Mouse (Mus musculus) left cerebral cortex, adult 2 months (tissue): ENCODE data around the gene Olfr701. TPM values are rescaled to one million over a fixed set of nuclear protein-coding genes. Genes with fewer than 3 reads are reported as not detected.

ENCODE experiments used
- DNase-seq, 2 experiments: peaks; one replicate each; pipeline ENCODE4 v3.0.0; 2021 to 2022; ENCODE audit warnings: low spot score in 2 of 2, mixed read lengths in 1 of 2; ENCODE audit errors: extremely low spot score in 1 of 2
- H3K27ac ChIP-seq: fragments of 200-600 bp; 2 replicates; pipeline ENCODE4 v1.8.1; 2022
- H3K4me3 ChIP-seq: fragments of 200-600 bp; 2 replicates; pipeline ENCODE4 v1.8.1; 2022
- CTCF ChIP-seq: fragments of 200-600 bp; IDR thresholded peaks from 2 replicates; pipeline ENCODE4 v1.8.1; 2022; ENCODE audit warnings: antibody characterized with exemption, mild to moderate bottlenecking, moderate library complexity
- intact Hi-C: fragments of 180-260 bp; cut with DNase I; formaldehyde crosslinking; loops from one replicate; pipeline ENCODE4 v1.15.1; 2025
- long read RNA-seq, 2 experiments: library from polyadenylated mRNA; stranded (forward); transcript quantifications; one replicate each; pipeline ENCODE4 v2.0.0; 2021; ENCODE audit warnings: borderline mapping rate in 2 of 2
- total RNA-seq, 2 experiments: library from RNA; stranded (reverse); gene quantifications; 2 replicates each; pipeline ENCODE4 v1.2.3; 2021

Olfr701 gene
- total RNA-seq: not detected
- long read RNA-seq, experiment 1: 0 reads
- long read RNA-seq, experiment 2: 0 reads

DNA sequence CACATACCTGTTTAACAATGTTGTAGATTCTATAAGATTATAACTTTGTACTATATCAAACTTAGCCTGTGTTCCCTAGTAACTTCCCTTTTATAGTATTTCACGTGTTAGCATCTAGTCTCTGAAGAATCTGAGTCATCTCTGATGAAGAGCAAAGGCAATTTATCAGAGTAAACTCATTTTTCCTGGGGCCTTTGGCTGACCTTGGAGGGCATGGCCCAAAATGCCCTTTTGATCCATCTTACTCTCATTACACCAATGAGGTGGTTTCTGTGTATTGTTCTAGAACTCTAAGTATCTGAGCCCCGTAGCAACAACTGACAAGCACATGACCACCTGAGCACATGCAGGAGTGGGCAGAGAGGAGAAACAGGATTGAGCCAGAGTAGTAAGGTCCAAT, at the start of gene Olfr701:
Gene Olfr701 (plus strand): TSS at position 301 of the 400 bp plus-strand sequence.
- H3K4me3 ChIP-seq: no peak within 1 kb of the TSS
- TF ChIP-seq CTCF: no peak
- intact Hi-C loops: no loop called here

DNA sequence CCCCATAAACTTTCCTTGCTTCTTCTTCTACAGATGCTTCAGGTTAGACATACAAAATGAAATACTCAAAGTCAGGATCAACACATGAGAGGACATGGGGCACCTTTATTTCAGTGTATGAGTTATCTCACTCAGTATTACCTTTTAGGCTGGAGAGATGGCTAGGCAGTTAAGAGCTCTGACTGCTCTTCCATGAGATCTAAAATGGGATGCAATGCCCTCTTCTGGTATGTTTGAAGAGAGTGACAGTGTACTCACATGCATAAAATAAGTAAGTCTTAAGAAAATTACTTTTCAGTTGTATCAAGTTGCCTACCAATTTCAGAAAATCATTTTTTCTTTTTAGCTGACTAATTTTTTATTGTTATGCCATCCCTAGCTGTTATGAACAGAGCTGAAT, 25.6 kb upstream of the Olfr701 start:
- no peak overlapping the region for H3K27ac ChIP-seq
- intact Hi-C loops: no loop called here
- peak; percentile 16 for TF ChIP-seq CTCF
- H3K4me3 ChIP-seq: no peak overlapping the region
- DNase-seq: no peak

More for the DNA sequence above, at the start of gene Olfr701:
- no peak for DNase-seq
- H3K27ac ChIP-seq: no peak within 1 kb of the TSS

- no peak for TF ChIP-seq CTCF
- no peak for DNase-seq
- intact Hi-C loops: no loop called here
These were observed 20.8 kb upstream of the Olfr701 start, which contains the start of gene Olfr699 for GRCm38 (mm10) chr7:106793098-106793497. Gene Olfr699 (minus strand): TSS chr7:106793198.

GRCm38 (mm10) chr7:106808734-106809133, 5.2 kb upstream of the Olfr701 start, which contains the start of gene Olfr700:
Gene Olfr700 (minus strand): TSS chr7:106808834.
- Histone ChIP-seq H3K4me3 (no peak within 1 kb of the TSS), H3K27ac (no peak within 1 kb of the TSS)
- no peak for DNase-seq
- no peak for TF ChIP-seq CTCF
- intact Hi-C loops: no loop called here

More at GRCm38 (mm10) chr7:106793098-106793497, 20.8 kb upstream of the Olfr701 start, which contains the start of gene Olfr699:
- Histone ChIP-seq H3K4me3 (no peak within 1 kb of the TSS), H3K27ac (no peak within 1 kb of the TSS)

- intact Hi-C loops: no loop called here
- H3K27ac ChIP-seq: no peak overlapping the region
- TF ChIP-seq CTCF: peak; percentile 51
- H3K4me3 ChIP-seq: no peak overlapping the region
- DNase-seq: no peak
These were observed 1.8 kb downstream of the Olfr701 start for GRCm38 (mm10) chr7:106815775-106816174.

DNA sequence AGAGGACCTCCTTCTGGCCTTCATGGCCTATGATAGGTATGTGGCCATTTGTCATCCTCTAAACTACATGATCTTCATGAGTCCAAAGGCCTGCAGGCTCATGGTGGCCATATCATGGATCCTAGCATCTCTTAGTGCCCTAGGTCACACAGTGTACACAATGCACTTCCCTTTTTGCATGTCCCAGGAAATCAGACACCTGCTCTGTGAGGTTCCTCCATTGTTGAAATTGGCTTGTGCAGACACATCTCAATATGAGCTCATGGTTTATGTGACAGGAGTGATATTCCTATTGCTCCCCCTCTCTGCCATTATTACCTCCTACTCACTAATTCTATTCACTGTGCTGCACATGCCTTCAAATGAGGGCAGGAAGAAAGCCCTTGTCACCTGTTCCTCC, 4.5 kb downstream of the Olfr701 start:
- no peak for DNase-seq
- intact Hi-C loops: no loop called here
- no peak for TF ChIP-seq CTCF
- Histone ChIP-seq H3K4me3 (no peak overlapping the region), H3K27ac (no peak overlapping the region)

DNA sequence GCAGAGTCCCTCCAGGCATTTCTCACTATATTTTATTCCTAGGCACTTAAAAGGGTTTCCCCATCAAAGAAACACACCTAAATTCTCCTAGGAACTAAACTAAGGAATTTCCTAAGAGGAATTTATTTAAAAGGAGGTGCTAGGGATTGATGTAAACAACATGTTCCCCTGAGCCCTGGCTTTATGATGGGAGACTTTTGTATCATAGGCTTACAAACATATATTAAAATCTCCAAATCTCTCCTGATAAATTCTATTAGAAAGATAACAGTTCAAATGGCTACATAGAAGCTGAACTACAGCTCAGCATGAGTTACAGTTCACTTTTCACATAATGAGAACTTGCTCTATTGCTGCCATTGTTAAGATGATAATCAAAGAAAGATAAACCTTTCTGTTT, 19.9 kb downstream of the Olfr701 start, which contains the start of gene Olfr702:
Gene Olfr702 (minus strand): TSS at position 101 of the 400 bp plus-strand sequence.
- no peak for TF ChIP-seq CTCF
- no peak within 1 kb of the TSS for H3K4me3 ChIP-seq

GRCm38 (mm10) chr7:106843060-106843459, 29.1 kb downstream of the Olfr701 start, which contains the start of gene Olfr703:
Gene Olfr703 (plus strand): TSS chr7:106843360.
- H3K4me3 ChIP-seq: no peak within 1 kb of the TSS
- no peak for DNase-seq
- TF ChIP-seq CTCF: no peak
- intact Hi-C loops: no loop called here
- H3K27ac ChIP-seq: no peak within 1 kb of the TSS

More for the DNA sequence above, 19.9 kb downstream of the Olfr701 start, which contains the start of gene Olfr702:
- no peak within 1 kb of the TSS for H3K27ac ChIP-seq
- no peak for DNase-seq
- intact Hi-C loops: no loop called here

DNA sequence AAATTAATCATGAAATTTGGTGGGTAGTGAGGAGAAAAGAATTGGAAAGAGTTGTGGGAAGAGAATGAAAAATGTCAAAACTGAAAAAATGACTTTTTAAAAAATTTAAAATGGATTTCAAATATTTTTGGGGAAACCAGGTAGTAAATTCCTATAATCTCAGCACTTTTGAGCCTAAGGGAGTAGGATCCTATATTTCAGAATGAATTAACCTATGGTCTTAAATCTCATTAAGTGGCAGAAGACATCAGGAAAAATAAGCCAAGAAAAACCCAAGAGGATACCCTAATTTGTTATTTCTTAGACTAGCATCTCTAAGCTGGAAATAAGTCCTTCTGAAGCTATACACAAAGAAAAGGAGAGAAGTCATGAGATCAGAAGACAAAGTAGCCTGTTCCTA, 49.0 kb downstream of the Olfr701 start, which contains the start of gene Olfr704:
Gene Olfr704 (plus strand): TSS at position 301 of the 400 bp plus-strand sequence.
- intact Hi-C loops: no loop called here
- TF ChIP-seq CTCF: no peak
- H3K27ac ChIP-seq: no peak within 1 kb of the TSS
- no peak within 1 kb of the TSS for H3K4me3 ChIP-seq
- no peak for DNase-seq

Other genes starting within 250 kb of the Olfr701 start
- not detected for gene Olfr693, start 133.5 kb upstream of the Olfr701 start, total RNA-seq
- not detected for gene Olfr694, start 122.3 kb upstream of the Olfr701 start, total RNA-seq
- not detected for gene Olfr695, start 97.7 kb upstream of the Olfr701 start, total RNA-seq
- gene Olfr697, start 71.7 kb upstream of the Olfr701 start, total RNA-seq: not detected
- gene Olfr698, start 58.7 kb upstream of the Olfr701 start, total RNA-seq: not detected
- not detected for gene Olfr699, start 20.9 kb upstream of the Olfr701 start, total RNA-seq
- gene Olfr700, start 5.3 kb upstream of the Olfr701 start, total RNA-seq: not detected
- gene Olfr702, start 19.8 kb downstream of the Olfr701 start, total RNA-seq: not detected
- not detected for gene Olfr703, start 29.2 kb downstream of the Olfr701 start, total RNA-seq
- gene Olfr704, start 49.1 kb downstream of the Olfr701 start, total RNA-seq: not detected
- gene Olfr705, start 62.8 kb downstream of the Olfr701 start, total RNA-seq: not detected
- not detected for gene Olfr706, start 74.0 kb downstream of the Olfr701 start, total RNA-seq
- not detected for gene Olfr707, start 87.1 kb downstream of the Olfr701 start, total RNA-seq
- gene Olfr1532-ps1, start 93.9 kb downstream of the Olfr701 start, total RNA-seq: not detected
- not detected for gene Olfr709-ps1, start 118.1 kb downstream of the Olfr701 start, total RNA-seq
- gene Olfr710, start 134.2 kb downstream of the Olfr701 start, total RNA-seq: not detected
- not detected for gene Olfr6, start 149.8 kb downstream of the Olfr701 start, total RNA-seq
- gene Olfr711, start 161.3 kb downstream of the Olfr701 start, total RNA-seq: not detected
- not detected for gene Olfr2, start 191.9 kb downstream of the Olfr701 start, total RNA-seq
- not detected for gene Olfr713, start 217.0 kb downstream of the Olfr701 start, total RNA-seq